Mouse (Mus musculus) E14TG2a.4 (cell line): ENCODE results near the gene Arrdc5.

ENCODE experiments used
- CTCF ChIP-seq: conservative IDR thresholded peaks from 2 replicates; pipeline ENCODE4 v1.5.1; 2014; ENCODE audit warnings: low read length
- NANOG ChIP-seq: IDR thresholded peaks from 2 replicates; pipeline ENCODE4 v1.6.1; 2014; ENCODE audit warnings: borderline replicate concordance, low read length, mixed read lengths
- POU5F1 ChIP-seq: IDR thresholded peaks from 2 replicates; pipeline ENCODE4 v1.6.1; 2014; ENCODE audit warnings: low read length, borderline replicate concordance

GRCm38 (mm10) chr17:56262645-56263094 lies 37.4 kb downstream of the Arrdc5 start:
- TF ChIP-seq CTCF: no peak
- TF ChIP-seq NANOG: no peak
- no peak for TF ChIP-seq POU5F1
